Mouse (Mus musculus) CH12.LX (cell line): ENCODE data around the gene Dlgap1. TPM values are rescaled to one million over a fixed set of nuclear protein-coding genes. Genes with fewer than 3 reads are reported as not detected.

Experiments
- DNase-seq: peaks from one replicate; pipeline ENCODE4 v3.0.0-alpha.2; 2013; ENCODE audit errors: extremely low read depth
- H3K27ac ChIP-seq: 2 replicates; pipeline ENCODE4 v1.5.1; 2012; ENCODE audit warnings: low read depth, mild to moderate bottlenecking, control low read depth, moderate library complexity; ENCODE audit not compliant: insufficient read depth
- H3K27me3 ChIP-seq: replicated peaks from 2 replicates; pipeline ENCODE3; 2012; ENCODE audit warnings: inconsistent platforms
- H3K36me3 ChIP-seq, 2 experiments: replicated peaks in 1 of 2; 2 replicates each; pipeline versions ENCODE3 to v1.6.1; 2012; ENCODE audit warnings: inconsistent platforms in 1 of 2, low read length in 1 of 2, mild to moderate bottlenecking in 1 of 2, mixed read lengths in 1 of 2, moderate library complexity in 1 of 2; ENCODE audit not compliant: control insufficient read depth in 1 of 2, insufficient read depth in 1 of 2
- H3K4me1 ChIP-seq, 2 experiments: 2 replicates each; pipeline ENCODE4 v1.6.1; 2012; ENCODE audit warnings: inconsistent platforms in 1 of 2, moderate library complexity in 1 of 2; ENCODE audit not compliant: insufficient read depth in 2 of 2, control insufficient read depth in 1 of 2
- H3K4me2 ChIP-seq: 2 replicates; pipeline ENCODE4 v1.6.1; 2012; ENCODE audit warnings: low read depth, mild to moderate bottlenecking, control low read depth; ENCODE audit not compliant: poor library complexity, insufficient read depth, severe bottlenecking
- H3K4me3 ChIP-seq, 3 experiments: fragments of 150-350 bp in 1 of 3; sonication (generic) in 1 of 3; replicated peaks in 1 of 3; 2 replicates each; pipeline versions ENCODE3 to v1.5.1; 2011 to 2012; ENCODE audit warnings: low read depth in 2 of 3, low read length in 2 of 3, mild to moderate bottlenecking in 2 of 3, moderate library complexity in 2 of 3, control low read depth in 1 of 3, improper control_type of control experiment in 1 of 3, inconsistent platforms in 1 of 3, mixed read lengths in 1 of 3; ENCODE audit not compliant: poor library complexity in 1 of 3
- H3K79me2 ChIP-seq: replicated peaks from 2 replicates; pipeline ENCODE4 v1.6.1; 2012; ENCODE audit warnings: mild to moderate bottlenecking, moderate library complexity; ENCODE audit not compliant: control insufficient read depth, poor library complexity, insufficient read depth, severe bottlenecking; ENCODE audit errors: extremely low read depth
- H3K9ac ChIP-seq: 2 replicates; pipeline ENCODE4 v1.6.1; 2012; ENCODE audit warnings: low read depth, mild to moderate bottlenecking, control low read depth, moderate library complexity; ENCODE audit not compliant: insufficient read depth
- H3K9me3 ChIP-seq: replicated peaks from 2 replicates; pipeline ENCODE3; 2012; ENCODE audit warnings: low read length, inconsistent platforms, mixed read lengths
- CHD1 ChIP-seq: IDR thresholded peaks from 2 replicates; pipeline ENCODE4 v1.6.1; 2012; ENCODE audit warnings: low read depth, low read length, improper control_type of control experiment, inconsistent platforms
- CHD2 ChIP-seq: IDR thresholded peaks from 2 replicates; pipeline ENCODE4 v1.6.1; 2011; ENCODE audit warnings: low read length, improper control_type of control experiment
- CTCF ChIP-seq, 2 experiments: IDR thresholded peaks in 1 of 2; conservative IDR thresholded peaks in 1 of 2; 2 replicates each; pipeline ENCODE4 v1.5.1; 2011 to 2012; ENCODE audit warnings: low read depth in 2 of 2, low read length in 2 of 2, improper control_type of control experiment in 1 of 2, inconsistent platforms in 1 of 2, mild to moderate bottlenecking in 1 of 2, moderate library complexity in 1 of 2
- E2F4 ChIP-seq: IDR thresholded peaks from 2 replicates; pipeline ENCODE4 v1.6.1; 2011; ENCODE audit warnings: low read depth, low read length, improper control_type of control experiment; ENCODE audit not compliant: insufficient replicate concordance
- ELF1 ChIP-seq: IDR thresholded peaks from 2 replicates; pipeline ENCODE4 v1.6.1; 2014; ENCODE audit warnings: low read depth, mild to moderate bottlenecking, inconsistent platforms, low read length, improper control_type of control experiment
- EP300 ChIP-seq: IDR thresholded peaks from 2 replicates; pipeline ENCODE4 v1.6.1; 2011; ENCODE audit warnings: low read length, improper control_type of control experiment
- ETS1 ChIP-seq: conservative IDR thresholded peaks from 2 replicates; pipeline ENCODE4 v1.6.1; 2012; ENCODE audit warnings: low read depth, mild to moderate bottlenecking, inconsistent platforms, low read length, improper control_type of control experiment, moderate library complexity
- GABPA ChIP-seq: IDR thresholded peaks from 2 replicates; pipeline ENCODE4 v1.6.1; 2012; ENCODE audit warnings: low read depth, low read length, improper control_type of control experiment, inconsistent platforms; ENCODE audit not compliant: insufficient replicate concordance
- IRF4 ChIP-seq: IDR thresholded peaks from 2 replicates; pipeline ENCODE4 v1.6.1; 2014; ENCODE audit warnings: low read depth, mild to moderate bottlenecking, inconsistent platforms, low read length, improper control_type of control experiment
- JUND ChIP-seq: conservative IDR thresholded peaks from 2 replicates; pipeline ENCODE4 v1.6.1; 2011; ENCODE audit warnings: low read depth, low read length, improper control_type of control experiment
- MAZ ChIP-seq: IDR thresholded peaks from 2 replicates; pipeline ENCODE4 v1.6.1; 2012; ENCODE audit warnings: low read depth, mild to moderate bottlenecking, inconsistent platforms, low read length, improper control_type of control experiment, moderate library complexity
- MEF2A ChIP-seq: IDR thresholded peaks from 2 replicates; pipeline ENCODE4 v1.6.1; 2014; ENCODE audit warnings: low read depth, mild to moderate bottlenecking, inconsistent platforms, low read length, improper control_type of control experiment, borderline replicate concordance
- MXI1 ChIP-seq: IDR thresholded peaks from 2 replicates; pipeline ENCODE4 v1.6.1; 2011; ENCODE audit warnings: mild to moderate bottlenecking, low read depth, low read length, improper control_type of control experiment
- NELFE ChIP-seq: IDR thresholded peaks from 2 replicates; pipeline ENCODE4 v1.6.1; 2011; ENCODE audit warnings: low read depth, low read length, improper control_type of control experiment
- PAX5 ChIP-seq: IDR thresholded peaks from 2 replicates; pipeline ENCODE4 v1.6.1; 2012; ENCODE audit warnings: low read length, inconsistent platforms, mixed read lengths
- POLR2AphosphoS2 ChIP-seq: IDR thresholded peaks from 2 replicates; pipeline ENCODE4 v1.6.1; 2011; ENCODE audit warnings: low read depth, low read length, improper control_type of control experiment
- RAD21 ChIP-seq: IDR thresholded peaks from 2 replicates; pipeline ENCODE4 v1.6.1; 2011; ENCODE audit warnings: low read depth, mild to moderate bottlenecking, low read length, improper control_type of control experiment, moderate library complexity
- SMC3 ChIP-seq: IDR thresholded peaks from 2 replicates; pipeline ENCODE4 v1.6.1; 2011; ENCODE audit warnings: low read depth, low read length, improper control_type of control experiment
- TCF12 ChIP-seq: IDR thresholded peaks from 2 replicates; pipeline ENCODE4 v1.6.1; 2014; ENCODE audit warnings: low read depth, mild to moderate bottlenecking, inconsistent platforms, low read length, improper control_type of control experiment
- UBTF ChIP-seq: IDR thresholded peaks from 2 replicates; pipeline ENCODE4 v1.6.1; 2012; ENCODE audit warnings: low read depth, mild to moderate bottlenecking, inconsistent platforms, low read length, improper control_type of control experiment, moderate library complexity
- USF2 ChIP-seq: conservative IDR thresholded peaks from 2 replicates; pipeline ENCODE4 v1.6.1; 2011; ENCODE audit warnings: low read depth, low read length, improper control_type of control experiment
- ZKSCAN1 ChIP-seq: IDR thresholded peaks from 2 replicates; pipeline ENCODE4 v1.6.1; 2012; ENCODE audit warnings: low read depth, inconsistent platforms, low read length, improper control_type of control experiment, borderline replicate concordance
- ZMIZ1 ChIP-seq: IDR thresholded peaks from 2 replicates; pipeline ENCODE4 v1.6.1; 2012; ENCODE audit warnings: low read depth, mild to moderate bottlenecking, inconsistent platforms, low read length, improper control_type of control experiment
- dilution Hi-C: fragments of 300-500 bp; cut with MboI; formaldehyde crosslinking; loops from 2 replicates; pipeline ENCODE4 v1.14.3; 2020; ENCODE audit warnings: low sequenced_read_pairs; ENCODE audit not compliant: extremely low pct_unique_long_range_greater_than_20kb, extremely low pct_ligation_motif_present
- in situ Hi-C: fragments of 300-500 bp; cut with MboI; formaldehyde crosslinking; loops from 3 replicates; pipeline ENCODE4 v1.14.3; 2019; ENCODE audit warnings: low sequenced_read_pairs, low pct_ligation_motif_present, low pct_unique_long_range_greater_than_20kb, mixed read lengths
- polyA plus RNA-seq: library from polyadenylated mRNA; unstranded; fragments of >175 nt; gene quantifications from 2 replicates; pipeline ENCODE4 v1.2.1, GENCODE M21; 2012; ENCODE audit warnings: low read depth; ENCODE audit not compliant: insufficient read length
- total RNA-seq, 2 experiments: library from RNA; depleted of rRNA; stranded (reverse); fragments of 300-350 nt in 1 of 2; fragments of >200 nt in 1 of 2; gene quantifications; 2 replicates each; pipeline ENCODE4 v1.2.3; 2012 to 2014

The Dlgap1 gene
- total and polyA plus RNA-seq, 3 experiments = 0.51 to 2.7 (median 1.2) TPM

- Histone ChIP-seq H3K79me2 (no peaks in the 10 kb centered on the region), H3K4me3 (no peak overlapping the region), H3K27ac (no peak overlapping the region), H3K36me3 (peaks cover 0 to 2% of the 10 kb centered on the region in 2 experiments), H3K9me3 (no peaks in the 10 kb centered on the region), H3K27me3 (no peaks in the 10 kb centered on the region), H3K9ac (no peak overlapping the region), H3K4me2 (no peak overlapping the region), H3K4me1 (peaks cover 10 to 36% of the 10 kb centered on the region in 2 experiments)
- in situ Hi-C loops = no loop called here
- DNase-seq = peak; percentile 53
- TF ChIP-seq UBTF (no peak), SMC3 (no peak), ELF1 (no peak), MEF2A (no peak), CHD2 (no peak), GABPA (no peak), MAZ (no peak), ZKSCAN1 (no peak), RAD21 (no peak), POLR2AphosphoS2 (no peak), E2F4 (no peak), PAX5 (no peak)
- dilution Hi-C loops = no loop called here
These were observed 837.0 kb downstream of the Dlgap1 start for GRCm38 (mm10) chr17:70805866-70806265.

- peaks cover 10 to 36% of the 10 kb centered on the region in 2 experiments for H3K4me1 ChIP-seq
- dilution Hi-C loops = no loop called here
- H3K9me3 ChIP-seq = no peaks in the 10 kb centered on the region
- no peaks in the 10 kb centered on the region for H3K27me3 ChIP-seq
- no peak overlapping the region for H3K4me3 ChIP-seq
- in situ Hi-C loops = no loop called here
- H3K4me2 ChIP-seq = no peak overlapping the region
- no peaks in the 10 kb centered on the region for H3K36me3 ChIP-seq
- H3K27ac ChIP-seq = no peak overlapping the region
- H3K79me2 ChIP-seq = no peaks in the 10 kb centered on the region
- DNase-seq = no peak
- H3K9ac ChIP-seq = no peak overlapping the region
- no peak for TF ChIP-seq TCF12
- TF ChIP-seq JUND = no peak
- TF ChIP-seq SMC3 = no peak
- TF ChIP-seq CHD1 = no peak
- no peak for TF ChIP-seq RAD21
- TF ChIP-seq USF2 = no peak
- TF ChIP-seq CTCF (conservative IDR thresholded peaks at IDR 0.05 in 1 of 2, IDR thresholded peaks at IDR 0.05 in 1 of 2; ENCODE audit: low read depth in 2 of 2, low read length in 2 of 2) = no peak
- TF ChIP-seq EP300 = no peak
- TF ChIP-seq MEF2A = no peak
- no peak for TF ChIP-seq IRF4
- TF ChIP-seq ZMIZ1 = no peak
- no peak for TF ChIP-seq NELFE
- TF ChIP-seq MXI1 = no peak
- no peak for TF ChIP-seq ETS1
These were observed 837.7 kb downstream of the Dlgap1 start for GRCm38 (mm10) chr17:70806600-70806999.
